Mouse (Mus musculus) E14TG2a.4 (cell line): ENCODE measurements around the gene Celf2.

Experiments
- CTCF ChIP-seq: conservative IDR thresholded peaks from 2 replicates; pipeline ENCODE4 v1.5.1; 2014; ENCODE audit warnings: low read length
- POU5F1 ChIP-seq: IDR thresholded peaks from 2 replicates; pipeline ENCODE4 v1.6.1; 2014; ENCODE audit warnings: low read length, borderline replicate concordance

DNA sequence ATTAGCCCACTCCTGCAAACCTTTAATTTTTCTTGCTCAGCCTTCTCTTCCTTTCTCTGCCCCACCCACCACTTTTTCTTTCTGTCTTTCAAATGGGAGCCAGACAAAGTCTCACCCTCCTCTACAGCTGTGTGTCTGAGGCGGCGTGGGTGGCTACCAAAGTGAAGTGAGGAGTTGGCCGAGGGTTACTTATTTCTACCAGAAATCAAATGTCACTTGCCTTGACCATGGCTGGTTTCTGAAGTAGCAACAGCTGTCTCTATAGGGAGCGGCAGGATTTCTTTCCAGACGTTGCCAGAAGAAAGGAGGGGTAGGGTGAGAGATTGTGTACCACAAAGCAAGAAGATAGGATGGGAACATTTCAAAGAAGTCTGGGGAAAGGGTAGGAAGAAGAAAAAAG is 632.8 kb downstream of the Celf2 start:
- no peak for TF ChIP-seq CTCF
- no peak for TF ChIP-seq POU5F1
